Mouse (Mus musculus) layer of hippocampus, adult 8-10 months (tissue): ENCODE results near the gene Gck. TPM values are rescaled to one million over a fixed set of nuclear protein-coding genes. Genes with fewer than 3 reads are reported as not detected.
A peak's percentile ranks its signal among the peaks of the same experiment; 100 is the strongest.
"Not testable (repeated sequence)": the region's sequence is repeated elsewhere in the genome, so short reads cannot be mapped to it uniquely, and the experiment has no call there.

ENCODE experiments used
- DNase-seq, 2 experiments: peaks; one replicate each; pipeline ENCODE4 v3.0.0; 2022; ENCODE audit warnings: low spot score in 2 of 2
- total RNA-seq, 4 experiments: library from RNA; stranded (reverse); gene quantifications; 2 replicates each; pipeline ENCODE4 v1.2.4; 2022

Gck gene
- total RNA-seq, 4 experiments from 2014 or later, result 2.6 to 3.7 (median 3.5) TPM

DNA sequence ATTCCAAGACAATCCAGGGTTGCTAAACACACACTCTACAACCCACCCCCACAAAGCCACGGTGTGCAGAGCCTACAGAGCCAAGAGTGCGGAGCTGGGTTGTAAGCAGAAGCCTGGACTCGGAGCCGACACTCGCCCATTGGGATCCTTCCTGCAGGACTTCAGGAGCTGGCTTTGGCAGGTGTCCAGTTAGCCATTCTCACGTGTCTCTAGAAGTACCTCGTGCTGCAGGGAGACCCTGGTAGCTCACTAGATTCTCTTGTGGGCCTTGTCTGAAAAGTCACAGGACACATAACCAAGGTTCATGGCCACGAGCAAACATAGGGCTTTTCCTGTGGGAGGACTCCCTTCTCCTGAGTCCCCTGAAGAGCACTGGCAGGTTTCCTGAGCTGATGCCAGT, 36.6 kb downstream of the Gck start:
- DNase-seq, result no peak

DNA sequence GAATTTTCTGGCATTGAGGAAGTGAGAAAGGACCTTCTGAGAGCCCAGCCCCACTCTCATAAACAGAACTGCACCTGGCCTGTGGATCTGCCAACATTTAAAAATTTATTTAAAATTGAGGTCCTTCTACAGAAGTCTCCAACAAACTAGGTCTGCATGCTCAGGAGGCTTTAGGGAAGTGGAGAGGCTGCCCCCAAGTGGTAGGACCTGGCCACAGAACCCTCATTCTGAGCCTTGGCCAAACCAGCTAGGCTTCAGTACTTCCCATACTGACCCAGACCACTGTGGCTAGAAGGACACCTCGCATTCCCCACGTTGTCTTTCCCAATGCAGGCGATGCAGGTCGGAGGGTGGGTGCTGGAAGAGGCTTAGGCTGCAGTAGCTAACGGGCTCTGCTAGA, 37.2 kb downstream of the Gck start:
- DNase-seq, result peak in 1 of 2 experiments; percentile 74

DNA sequence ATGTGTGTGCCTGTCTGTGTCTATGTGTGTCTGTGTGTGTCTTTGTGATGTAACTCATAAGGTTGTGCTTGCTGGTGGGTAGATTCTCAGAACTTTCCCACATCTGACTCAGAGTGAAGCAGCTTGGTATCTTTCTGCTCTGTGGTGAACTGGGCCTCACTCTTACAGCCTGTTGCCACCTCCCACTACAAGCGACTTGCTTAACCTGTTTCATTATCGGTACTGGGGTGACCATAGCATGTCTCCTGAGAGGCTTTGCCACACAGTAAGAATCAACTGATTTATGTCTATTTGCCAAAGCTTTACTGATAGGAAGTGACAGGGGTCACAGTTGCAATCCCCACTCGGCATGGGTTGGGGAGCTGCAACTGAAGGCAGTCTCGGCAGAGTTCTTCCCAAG, 41.2 kb downstream of the Gck start:
- DNase-seq, result no peak

DNA sequence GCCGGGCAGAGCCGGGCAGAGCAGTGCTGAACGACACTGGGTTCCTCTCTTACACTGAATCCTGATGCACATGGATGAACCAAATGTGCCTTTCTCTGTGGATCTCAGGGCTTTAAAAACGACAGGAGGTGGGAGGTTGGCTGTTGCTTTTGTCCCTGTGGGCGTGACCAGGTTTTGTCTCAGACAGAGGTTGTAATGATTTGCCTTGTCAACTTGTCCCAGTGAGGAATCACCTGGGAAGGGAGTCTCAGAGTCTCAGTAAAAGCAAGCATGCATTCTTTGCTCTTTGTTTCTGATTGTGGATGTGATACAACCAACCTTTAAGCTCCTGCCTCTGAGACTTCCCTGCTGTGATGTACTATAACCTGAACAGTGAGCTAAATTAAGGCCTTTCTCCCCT, 42.8 kb downstream of the Gck start:
- no peak for DNase-seq

DNA sequence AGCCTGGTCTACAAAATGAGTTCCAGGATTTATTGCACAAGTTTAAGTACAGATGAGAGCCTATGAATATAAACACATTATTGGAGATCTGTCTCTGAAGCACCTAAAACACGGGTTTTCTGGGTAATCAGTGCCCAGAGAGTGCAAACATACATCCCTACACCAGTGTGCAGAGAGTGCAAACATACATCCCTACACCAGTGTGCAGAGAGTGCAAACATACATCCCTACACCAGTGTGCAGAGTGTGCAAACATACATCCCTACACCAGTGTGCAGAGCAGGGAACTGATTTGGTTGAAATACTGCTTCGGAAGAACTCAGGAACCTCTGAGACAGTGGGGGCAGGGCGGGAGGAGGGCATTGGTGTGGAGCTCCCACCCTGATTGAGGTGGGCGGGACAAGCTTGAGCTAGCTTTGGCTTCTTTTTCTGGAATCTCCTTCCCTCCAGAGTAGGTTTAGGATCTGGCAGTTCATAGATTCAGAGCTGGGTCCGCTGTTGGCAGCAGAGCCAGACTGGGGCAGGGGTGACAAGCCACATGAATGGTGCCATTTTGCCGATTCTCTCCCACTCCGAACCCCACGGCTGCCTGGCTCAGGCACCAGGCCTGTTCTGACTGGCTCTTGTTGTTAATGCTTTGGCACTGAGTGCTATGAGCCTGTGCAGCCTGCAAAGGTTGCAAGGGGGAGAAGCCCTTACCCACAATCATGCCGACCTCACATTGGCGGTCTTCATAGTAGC, 43.9 kb downstream of the Gck start:
- no peak for DNase-seq

DNA sequence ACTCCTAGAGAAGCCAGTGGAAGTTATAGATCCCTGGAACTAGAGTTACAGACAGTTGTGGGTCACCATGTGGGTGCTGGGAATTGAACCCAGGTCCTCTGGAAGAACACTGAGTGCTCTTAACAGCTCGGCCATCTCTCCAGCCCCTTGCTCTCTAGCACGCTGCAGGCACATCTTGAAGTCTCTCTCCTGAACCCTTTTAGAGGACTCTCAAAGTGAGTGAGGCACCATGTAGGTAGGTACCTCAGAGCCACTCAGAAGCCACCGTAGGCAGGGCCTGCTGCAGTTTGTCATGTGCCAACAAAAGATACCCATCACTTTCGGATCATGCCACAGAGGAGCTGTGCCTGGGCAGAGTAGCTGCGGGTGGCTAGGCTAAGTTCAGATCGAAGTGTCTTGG, 45.0 kb downstream of the Gck start:
- no peak for DNase-seq

DNA sequence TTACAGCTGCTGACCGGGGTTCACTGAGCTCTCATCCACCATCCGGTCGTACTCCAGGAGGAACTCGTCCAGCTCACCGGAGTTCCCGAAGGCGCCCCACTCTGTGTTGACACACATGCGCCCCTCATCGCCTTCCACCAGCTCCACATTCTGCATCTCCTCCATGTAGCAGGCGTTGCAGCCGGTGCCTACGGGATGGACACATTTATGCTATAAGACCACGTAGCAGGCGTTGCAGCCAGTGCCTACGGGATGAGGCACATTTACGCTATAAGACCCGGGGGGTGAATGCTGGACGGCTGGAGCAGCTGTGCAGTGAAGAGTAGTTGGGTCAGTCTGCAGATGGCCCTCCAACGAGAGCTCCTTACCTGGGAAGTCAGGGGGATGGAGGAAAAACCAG, 45.5 kb downstream of the Gck start:
- DNase-seq, result no peak

DNA sequence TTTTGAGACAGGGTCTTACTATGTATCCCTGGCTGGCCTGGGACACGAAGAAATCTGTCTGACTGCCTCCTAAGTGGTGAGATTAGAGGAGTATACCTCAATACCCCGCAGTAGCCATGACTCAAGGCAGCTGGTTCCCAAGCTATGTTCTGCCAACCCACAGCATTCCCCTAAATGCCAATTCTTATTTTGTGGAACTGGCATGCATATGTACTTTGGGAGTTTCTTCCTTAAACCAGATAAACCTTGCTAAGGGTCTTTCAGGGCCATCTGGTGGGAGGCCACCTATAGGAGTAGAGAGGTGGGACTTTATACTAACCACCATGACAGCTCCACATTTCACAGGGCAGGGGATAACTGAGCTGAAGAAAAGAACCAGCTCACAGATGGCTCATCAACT, 46.0 kb downstream of the Gck start:
- DNase-seq, result no peak

DNA sequence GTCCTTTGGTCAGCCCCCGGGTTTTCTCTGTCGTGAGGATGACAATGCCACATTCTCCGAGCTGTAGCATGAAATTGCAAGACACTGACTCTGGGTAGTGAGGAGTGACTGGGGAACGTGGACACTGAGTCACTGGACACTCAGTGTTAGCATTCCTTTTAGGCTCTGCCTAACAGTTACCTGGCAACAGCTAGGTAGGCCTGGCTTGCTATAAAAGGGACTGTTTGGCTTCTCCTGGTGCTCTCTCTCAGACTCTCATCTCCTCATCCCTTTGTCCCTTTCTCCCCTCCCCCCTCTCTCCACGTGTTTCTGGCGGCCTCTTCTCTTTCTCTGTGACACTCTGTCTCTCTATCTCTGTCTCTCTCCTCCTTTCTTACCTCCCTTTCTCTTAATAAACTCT, 47.5 kb downstream of the Gck start:
- no peak for DNase-seq

DNA sequence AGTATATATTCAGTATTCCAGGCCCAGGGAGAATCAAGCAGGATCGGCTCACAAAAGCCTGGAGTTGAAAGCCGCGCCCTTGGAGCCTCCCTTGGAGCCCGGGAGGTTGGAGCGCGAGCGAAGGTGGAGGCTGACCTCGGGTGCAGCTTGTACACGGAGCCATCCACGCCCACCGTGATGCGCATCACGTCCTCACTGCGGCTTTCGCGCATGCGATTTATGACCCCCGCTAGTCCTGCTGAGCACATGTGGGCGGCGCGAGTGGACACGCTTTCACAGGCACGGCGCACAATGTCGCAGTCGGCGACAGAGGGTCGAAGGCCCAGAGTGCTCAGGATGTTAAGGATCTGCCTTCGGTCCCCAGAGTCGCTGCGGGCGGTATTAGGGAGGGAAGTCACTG, 47.9 kb downstream of the Gck start:
- DNase-seq, result no peak

DNA sequence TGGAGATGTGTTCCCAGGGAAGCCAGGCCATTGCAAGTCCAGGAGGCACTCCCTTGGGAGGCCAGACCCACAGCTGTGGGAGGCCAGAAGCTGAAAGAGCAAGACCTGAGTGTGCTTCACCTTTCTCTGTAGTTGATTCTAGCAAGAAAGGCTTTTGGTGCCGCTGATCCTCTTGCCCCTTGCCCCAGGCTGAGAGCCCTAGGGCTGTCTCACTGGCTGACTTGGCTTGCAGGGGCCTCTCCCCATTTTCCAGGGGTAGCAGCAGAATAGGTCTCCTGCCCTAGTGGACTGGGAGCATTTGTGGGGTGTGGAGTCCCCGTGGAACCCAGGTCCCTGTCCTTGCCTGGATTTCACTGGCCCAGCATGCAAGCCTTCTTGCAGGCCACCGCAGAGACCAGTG, 48.6 kb downstream of the Gck start:
- DNase-seq, result no peak

DNA sequence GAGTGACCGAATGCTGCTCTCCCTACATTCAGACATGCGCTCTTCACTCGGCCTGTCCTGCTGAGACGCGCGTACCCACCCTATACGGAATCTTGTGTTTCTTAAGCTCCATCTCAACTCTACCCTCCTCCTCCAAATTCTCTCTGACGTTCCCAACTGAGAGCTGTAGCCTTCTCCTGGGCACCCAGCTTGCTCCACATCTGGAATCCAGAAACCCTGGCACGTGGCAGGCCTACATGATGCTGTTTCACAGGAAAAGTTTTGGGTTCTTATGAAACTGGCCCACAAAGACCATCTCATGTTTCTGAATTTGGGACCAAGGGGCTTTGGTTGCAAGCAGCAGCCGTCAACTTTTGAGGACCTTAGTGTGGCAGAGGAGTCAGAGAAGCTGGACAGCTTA, 50.6 kb downstream of the Gck start:
- DNase-seq, result no peak

DNA sequence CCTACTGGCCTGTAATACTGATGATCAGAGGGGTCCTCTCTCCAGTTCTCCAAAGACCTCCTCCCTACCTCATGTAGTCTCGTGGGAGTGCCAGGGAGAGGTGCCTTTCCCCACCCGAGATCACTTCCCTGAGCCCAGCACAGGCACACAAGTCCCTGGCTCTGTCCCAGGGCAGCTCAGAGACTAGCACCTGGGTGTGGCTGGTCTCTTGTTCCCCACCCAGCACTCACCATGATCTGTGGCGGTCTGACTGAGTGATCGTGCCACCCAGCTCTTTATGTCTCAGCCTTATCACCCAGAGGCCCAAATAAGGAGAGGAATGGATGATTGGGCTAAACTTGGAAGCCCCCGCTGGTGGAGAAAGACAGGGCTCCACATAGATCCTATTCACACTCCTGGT, 51.4 kb downstream of the Gck start, which contains the start of gene Myl7:
Gene Myl7 (minus strand): TSS at position 252 of the 400 bp plus-strand sequence.
- DNase-seq, result no peak

DNA sequence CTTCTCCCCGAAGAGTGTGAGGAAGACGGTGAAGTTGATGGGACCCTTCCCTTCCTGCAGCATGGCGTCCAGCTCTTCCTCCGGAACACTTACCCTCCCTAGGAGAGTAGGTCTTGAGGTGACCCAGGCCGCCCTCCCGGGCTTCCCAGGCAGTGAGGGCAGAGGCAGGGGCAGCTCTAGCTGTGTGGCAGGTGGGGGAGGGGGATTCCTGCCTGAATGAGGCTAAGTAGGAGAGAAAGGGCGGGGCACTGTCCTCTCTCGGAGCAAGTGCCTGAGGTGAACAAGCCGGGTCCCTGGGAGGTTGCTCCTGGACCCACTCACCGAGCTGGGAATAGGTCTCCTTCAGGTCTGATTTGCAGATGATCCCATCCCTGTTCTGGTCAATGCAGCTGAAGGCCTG, 52.0 kb downstream of the Gck start:
- DNase-seq, result no peak

DNA sequence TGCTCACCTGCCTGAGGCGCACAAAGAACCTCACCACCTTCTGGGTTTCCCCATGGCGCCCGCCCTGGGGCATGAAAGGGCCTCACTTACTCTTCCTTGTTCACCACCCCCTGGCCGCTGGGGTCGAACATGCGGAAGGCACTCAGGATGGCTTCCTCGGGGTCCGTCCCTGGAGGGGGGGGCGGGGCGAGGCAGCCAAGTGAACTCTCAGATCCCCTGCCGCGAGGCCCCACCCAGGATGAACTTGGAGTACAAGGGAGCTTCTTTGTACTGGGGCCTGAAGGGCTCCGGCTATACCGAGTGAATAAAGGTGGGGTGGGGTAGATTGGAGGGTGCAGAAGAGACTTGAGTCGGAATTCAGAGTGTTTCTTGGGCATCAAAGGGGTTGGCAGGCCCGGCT, 52.7 kb downstream of the Gck start:
- DNase-seq, result no peak

DNA sequence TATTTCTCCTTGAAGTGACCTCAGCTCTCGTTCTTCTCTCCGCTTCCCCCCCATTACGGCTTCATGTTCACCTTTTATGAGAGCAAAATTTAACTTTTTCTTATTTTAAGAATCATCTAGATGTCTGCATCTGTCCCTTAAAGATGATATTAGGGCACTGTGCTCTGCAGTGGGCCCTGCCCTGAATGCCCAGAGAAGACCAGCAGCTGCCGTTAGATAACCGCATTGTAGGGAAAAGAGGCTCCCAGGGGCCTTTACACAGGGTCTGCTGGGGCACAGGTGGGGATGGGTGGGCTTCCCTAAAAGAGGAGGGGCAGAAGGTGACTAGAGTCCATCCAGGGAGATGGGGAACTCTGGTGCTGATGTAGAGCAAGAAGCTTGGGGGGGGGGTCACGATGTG, 56.1 kb downstream of the Gck start:
- no peak for DNase-seq

DNA sequence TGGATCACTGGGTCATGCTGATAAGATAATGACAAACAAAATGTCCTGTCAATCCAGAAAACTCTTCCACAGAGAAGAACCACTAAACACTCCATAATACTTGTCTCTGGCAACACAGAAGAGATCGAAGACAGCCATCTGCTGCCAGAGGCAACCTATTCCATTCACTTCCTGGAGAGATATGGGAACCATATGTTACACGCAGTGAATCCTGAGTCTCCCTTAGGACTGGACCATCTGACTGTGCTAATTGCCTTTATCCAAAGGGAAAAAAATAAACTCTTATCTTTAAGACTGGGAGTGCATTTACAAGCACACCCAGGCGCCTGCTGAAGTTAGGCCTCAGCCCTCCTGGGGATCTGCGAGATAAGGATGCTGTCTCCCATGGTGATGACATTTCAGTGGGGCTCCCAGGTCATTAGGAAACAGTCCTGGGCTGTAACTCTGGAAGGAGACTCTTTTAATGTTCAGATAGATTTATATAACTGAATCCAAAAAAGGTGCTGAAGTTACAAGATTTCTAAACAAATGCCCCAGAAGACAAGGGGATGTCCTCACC, 57.0 kb downstream of the Gck start:
- no peak for DNase-seq

DNA sequence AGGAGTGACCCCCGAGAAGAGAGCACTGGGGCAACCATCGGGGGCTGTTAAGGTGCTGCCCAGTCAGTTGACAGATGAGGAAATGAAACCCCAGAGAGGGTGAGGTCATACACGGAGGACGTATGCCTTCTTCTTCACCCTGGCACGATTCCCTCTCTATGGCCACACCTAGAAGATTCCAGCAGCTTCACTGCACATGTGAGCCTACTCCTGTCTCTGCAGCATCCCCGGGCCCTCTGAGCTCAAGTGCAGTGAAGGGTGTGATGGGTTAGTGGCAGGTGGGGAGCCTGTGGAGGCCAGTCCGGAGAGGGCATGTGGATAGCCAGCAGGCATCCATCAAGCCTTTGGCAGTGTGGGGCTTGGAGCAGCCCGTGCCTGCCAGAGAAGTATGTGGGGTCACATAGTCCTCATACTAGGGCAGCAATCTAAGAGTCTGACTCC, 57.7 kb downstream of the Gck start:
- no peak for DNase-seq

DNA sequence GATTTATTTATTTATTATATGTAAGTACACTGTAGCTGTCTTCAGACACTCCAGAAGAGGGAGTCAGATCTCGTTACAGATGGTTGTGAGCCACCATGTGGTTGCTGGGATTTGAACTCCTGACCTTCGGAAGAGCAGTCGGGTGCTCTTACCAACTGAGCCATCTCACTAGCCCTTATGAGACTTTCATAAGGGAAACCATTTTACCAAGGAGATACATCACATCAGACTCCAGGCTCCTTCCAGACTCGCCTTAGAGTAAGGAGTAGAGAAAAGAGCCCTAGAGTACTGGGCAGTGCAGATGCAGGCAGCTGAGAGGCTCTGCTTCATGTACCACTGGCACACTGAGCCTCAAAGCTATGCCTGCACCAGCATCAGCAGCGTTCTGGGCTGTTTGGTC, 61.3 kb downstream of the Gck start:
- not testable (repeated sequence) for DNase-seq

DNA sequence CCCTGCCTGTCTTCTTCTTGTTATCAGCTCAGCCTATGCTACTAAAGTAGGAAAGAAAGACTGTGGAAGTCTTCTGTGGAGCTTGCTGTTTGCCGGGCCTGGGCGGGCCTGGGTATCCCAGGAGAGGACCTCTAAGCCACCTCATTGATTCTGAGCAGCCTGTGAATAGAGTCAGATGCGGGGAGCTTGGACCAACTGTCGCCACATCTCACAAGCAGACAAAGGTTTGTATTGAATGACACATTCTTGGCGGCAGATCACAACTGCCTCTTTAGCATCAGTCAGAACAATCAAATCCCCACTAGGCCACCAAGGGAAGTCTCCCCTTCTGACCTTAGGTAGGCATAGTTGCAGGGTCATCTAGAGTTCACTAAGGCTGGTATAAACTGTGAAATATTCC, 62.6 kb downstream of the Gck start:
- DNase-seq, result no peak

DNA sequence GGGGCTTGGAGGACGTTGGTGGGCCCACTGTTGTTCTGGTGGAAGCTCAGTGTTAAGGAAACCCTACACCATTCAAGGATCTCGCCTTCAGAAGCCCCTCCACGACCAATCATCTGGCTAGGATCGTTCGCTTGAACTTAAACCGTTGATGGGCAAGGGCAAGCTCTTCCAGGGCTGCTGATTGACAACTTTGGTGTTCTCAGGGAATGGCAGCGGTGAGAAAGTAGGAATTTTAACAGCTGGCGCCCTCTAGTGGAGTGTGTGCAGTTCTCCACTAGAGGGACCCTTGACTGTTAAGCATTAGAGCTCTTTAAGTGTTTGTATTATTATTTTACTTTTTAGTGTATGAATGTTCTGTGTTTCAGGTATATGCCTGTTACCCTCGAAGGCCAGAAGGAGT, 63.7 kb downstream of the Gck start:
- peak in 1 of 2 experiments; percentile 64 for DNase-seq

DNA sequence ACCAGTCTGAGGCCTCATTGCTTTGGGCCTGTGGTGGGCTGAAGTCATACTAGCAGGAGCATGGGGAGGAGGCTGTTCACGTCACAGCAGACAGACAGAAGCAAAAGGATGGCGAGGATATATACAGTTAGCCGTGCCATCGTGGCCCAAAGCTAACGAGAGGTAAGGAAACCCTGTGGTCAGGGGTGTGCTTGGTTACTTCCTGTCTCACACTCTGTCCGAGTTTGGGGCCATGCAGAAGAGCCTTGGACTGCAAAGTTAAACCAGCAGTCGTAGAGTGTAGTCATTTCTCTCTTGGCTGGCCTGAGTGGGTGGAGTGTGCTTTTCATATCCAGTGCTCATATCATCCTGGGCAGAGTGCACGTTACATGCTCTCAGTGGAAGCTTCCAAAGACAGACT, 67.4 kb downstream of the Gck start:
- DNase-seq, result no peak

DNA sequence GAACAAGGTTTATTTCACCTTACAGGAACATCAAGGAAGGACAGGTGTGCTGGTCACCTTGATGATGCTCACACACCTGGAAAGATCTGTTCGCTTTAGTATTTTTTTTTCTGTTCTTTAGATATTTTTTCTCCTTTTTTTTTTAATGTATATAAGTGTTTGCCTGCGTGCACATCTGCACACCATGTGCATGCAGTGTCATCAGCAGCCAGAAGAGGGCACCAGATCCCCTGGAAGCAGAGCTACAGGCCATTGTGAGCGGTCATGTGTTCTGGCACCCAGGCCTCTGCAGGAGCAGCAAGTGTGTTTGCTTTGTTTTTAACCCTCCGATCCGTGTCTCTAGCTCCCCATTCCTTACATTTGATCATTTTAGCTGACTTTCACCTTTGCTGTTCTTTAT, 70.0 kb downstream of the Gck start:
- peak in 1 of 2 experiments; percentile 71 for DNase-seq
